Mouse (Mus musculus): ENCODE data around the gene H6pd. TPM values are rescaled to one million over a fixed set of nuclear protein-coding genes. Genes with fewer than 3 reads are reported as not detected.

H6pd gene
- polyA plus RNA-seq, 2 experiments from 2014 or later: 4.1 to 4.4 TPM

GRCm38 (mm10) chr4:150019741-150020380 lies 11.0 kb upstream of the H6pd start:
- no peak for ATAC-seq

DNA sequence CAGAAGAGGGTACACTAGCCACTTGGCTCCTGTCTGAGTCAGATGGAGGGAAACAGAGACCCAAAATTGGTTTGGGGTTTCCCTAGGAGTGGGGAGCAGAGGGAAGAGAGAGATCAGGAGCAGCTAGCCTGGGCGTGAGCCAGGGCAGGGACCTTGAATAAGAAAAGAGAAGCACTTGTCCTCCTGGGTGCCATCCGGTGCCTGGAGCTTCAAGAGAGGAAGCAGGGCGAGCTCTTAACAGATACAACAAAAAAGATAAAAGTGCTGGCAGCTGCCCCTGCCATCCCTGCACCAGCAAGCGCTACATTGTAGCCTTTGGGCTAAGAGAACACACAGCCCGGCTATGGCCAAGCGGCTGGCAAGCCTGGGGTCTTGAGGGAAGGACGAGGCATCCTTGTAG lies 6.6 kb upstream of the H6pd start:
- no peak for ATAC-seq

- ATAC-seq: no peak
Observed at GRCm38 (mm10) chr4:150014378-150015091, 5.7 kb upstream of the H6pd start.

GRCm38 (mm10) chr4:150013805-150014204 lies 5.0 kb upstream of the H6pd start:
- ATAC-seq: no peak

- ATAC-seq: no peak
Observed at GRCm38 (mm10) chr4:150013186-150013690, 4.4 kb upstream of the H6pd start.

- ATAC-seq: no peak
Observed at GRCm38 (mm10) chr4:150012322-150012723, 3.5 kb upstream of the H6pd start.

- no peak for ATAC-seq
Observed at GRCm38 (mm10) chr4:150011564-150012321, 2.9 kb upstream of the H6pd start.

DNA sequence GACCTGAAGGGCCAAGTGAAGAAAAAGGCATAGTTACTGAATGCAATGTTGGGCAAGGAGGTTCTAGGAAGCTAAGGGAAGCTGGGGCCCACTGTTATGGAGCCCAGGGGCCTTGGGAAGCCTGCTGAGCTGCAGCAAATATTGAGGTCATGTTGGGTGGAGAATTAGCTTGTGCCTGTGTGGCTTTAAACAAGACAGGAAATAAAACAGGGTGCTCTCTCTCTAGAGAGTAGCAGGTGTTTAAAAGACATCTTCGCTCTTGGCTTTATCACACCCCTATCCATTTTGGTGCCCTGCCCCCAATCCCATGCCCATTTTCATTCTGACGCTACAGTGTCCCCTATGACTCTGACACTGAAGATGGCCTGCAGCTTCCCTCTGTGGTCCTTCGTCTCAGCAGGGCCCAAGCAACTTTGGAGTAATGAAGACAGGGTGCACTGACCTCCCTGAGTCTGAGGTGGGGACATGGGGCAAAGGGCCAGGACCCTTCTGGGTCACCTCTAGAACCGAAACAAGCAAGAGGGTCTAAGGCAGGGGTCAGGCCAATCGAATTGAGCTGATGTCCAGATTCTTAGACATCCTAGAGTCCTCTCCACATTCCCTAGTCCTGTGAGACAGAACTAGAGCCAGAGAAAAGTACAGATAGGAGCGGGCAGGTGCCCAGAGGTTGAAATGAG lies 1.4 kb upstream of the H6pd start:
- no peak for ATAC-seq

- ATAC-seq: no peak
Observed at GRCm38 (mm10) chr4:150009587-150009930, 736 bp upstream of the H6pd start.

GRCm38 (mm10) chr4:150008325-150008852 lies 434 bp downstream of the H6pd start:
- peak; percentile 70 for ATAC-seq

DNA sequence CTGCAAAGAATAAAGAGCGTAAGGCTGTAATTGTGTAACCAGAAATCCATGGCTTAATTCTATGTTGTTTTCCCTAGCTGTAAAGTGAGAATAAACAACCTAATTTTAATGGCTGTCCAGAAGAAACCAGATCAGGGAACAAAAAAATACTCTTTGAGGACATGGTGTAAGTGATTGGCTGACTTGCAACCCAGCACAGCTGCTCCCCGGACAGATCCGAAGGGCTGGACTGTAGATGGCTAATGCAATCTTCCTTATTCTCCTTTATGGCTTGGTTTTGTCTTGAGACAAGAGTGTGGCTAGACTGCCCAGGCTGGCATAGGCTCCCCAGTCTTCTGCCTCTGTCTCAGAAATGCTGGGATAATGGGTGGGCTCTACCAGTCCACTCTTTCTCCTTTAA lies 1.4 kb downstream of the H6pd start:
- ATAC-seq: no peak

DNA sequence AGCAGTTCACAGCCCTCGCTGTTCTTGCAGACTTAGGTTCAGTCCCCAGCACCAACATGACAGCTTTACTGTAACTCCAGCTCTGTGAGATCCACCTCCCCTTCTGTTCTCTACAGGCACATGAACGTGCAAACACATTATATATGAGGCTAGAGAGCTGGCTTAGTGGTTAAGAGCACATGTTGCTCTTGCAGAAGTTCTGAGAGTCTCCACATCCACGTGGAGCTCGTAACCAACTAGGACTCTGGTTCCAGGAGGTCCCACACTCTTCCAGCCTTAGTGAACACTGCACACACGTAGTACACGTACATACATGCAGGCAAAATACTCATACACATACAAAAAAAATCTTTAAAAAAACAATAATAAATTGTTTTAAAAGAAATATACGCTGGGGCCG lies 1.8 kb downstream of the H6pd start:
- ATAC-seq: no peak

DNA sequence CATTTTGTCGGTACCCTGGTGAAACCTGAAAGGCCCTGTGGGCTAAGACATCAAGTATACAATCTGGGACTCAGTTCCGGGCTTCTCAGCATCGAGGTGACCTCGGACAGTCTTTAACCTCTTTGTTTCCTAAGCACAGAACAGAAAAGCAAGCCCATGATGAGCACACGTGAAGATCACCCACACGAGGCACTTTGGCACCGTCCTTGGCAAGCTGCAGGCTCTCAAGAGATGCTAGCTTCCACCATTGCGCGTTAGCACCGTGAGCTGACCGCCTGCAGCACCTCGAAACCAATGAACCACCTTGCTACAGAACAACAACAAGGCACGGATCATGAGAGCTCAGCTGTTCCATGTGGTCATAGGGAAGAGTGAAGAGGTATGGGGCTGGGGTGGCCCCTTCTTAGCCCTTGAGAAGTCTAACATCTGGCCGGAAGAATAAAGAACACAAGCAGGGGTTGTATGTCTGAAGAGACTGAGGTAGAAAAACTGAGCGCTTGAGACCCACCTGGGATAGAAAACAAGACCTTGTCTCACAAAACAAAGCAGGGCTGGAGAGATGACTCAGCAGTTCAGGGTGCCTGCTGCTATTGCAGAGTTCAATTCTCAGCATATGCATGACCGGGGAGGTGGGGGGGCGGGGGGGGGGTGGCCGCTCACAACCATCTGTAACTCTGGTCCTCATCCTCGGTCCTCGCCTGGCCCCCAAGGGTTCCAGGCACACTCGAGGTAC lies 2.5 kb downstream of the H6pd start:
- no peak for ATAC-seq

- no peak for ATAC-seq
Observed at GRCm38 (mm10) chr4:150005231-150005630, 3.6 kb downstream of the H6pd start.

GRCm38 (mm10) chr4:150003641-150004040 lies 5.2 kb downstream of the H6pd start:
- ATAC-seq: no peak

DNA sequence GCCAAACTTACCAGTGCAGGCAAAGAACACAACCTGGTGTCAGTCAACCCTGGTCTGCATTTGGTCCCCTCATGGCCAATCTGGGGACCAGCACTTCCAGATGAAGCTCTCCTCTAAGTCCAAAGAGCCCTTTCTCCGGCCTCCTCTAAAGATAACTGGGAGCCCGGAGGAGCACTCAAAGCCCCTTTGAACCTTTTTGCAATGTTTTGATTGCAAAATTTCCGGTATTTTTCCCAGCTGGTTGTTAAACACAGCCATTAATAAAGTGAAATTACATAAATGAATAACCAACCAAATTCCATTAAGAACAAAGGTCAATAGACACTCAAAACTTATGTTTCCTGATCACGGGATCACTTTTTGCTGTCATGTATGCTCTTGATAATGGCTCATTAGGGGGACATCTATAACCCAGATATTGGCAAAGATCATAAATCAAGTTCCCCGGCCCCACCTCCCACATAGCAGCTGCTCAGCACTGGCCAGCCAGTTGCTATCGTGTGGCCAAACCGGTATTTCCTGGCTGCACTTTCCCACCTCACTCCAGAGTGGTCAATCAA lies 5.7 kb downstream of the H6pd start:
- ATAC-seq: no peak

GRCm38 (mm10) chr4:150002021-150002528 lies 6.7 kb downstream of the H6pd start:
- ATAC-seq: no peak

GRCm38 (mm10) chr4:150001221-150001860 lies 7.5 kb downstream of the H6pd start:
- peak; percentile 79 for ATAC-seq

GRCm38 (mm10) chr4:149999931-150000555 lies 8.8 kb downstream of the H6pd start:
- no peak for ATAC-seq

DNA sequence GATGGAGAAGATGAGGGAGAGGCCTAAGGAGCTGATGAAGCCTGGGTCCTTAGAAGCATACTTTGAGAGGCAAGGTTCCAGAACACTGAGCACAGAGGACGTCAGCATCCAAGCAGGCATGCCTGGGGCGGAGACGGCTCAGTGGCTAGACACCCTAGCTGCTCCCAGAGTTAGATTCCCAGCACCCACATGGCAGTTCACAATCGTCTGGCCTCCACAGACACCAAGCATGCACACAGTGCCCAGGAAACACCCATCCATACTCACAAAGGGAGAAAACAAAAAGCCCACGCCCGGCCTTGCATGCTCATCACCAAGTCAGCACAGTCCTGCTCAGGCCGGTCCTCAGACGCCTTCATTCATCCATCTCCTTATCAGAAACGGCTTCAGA lies 9.3 kb downstream of the H6pd start:
- ATAC-seq: no peak

All from CD4-positive, CD25-positive, alpha-beta regulatory T cell, adult 4 months (primary cell).